Mouse (Mus musculus): ENCODE measurements around the gene Vmn2r120.
"Not testable (repeated sequence)": the region's sequence is repeated elsewhere in the genome, so short reads cannot be mapped to it uniquely, and the experiment has no call there.

The Vmn2r120 gene

DNA sequence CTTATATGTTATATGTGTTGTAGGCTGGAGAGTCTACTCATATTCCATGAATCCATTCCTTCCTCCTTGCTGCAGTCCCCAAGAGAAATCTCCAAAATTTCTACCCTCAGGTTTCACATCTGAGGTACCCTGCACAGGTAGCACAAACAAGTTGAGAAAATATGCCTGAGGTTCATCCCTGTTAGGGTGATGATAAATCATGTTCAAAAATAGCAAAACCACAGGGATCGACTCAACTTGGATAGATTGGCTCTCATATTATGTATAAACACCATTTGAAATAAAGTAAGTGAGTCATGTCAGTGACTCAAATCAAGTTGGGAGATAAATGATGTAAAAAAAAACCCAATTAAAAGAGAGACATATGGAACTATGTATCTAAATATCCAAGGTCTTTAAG lies at the start of gene Vmn2r120:
Gene Vmn2r120, minus strand, starts transcription at position 101 of the 400 bp plus-strand sequence.
- no peak for DNase-seq

DNA sequence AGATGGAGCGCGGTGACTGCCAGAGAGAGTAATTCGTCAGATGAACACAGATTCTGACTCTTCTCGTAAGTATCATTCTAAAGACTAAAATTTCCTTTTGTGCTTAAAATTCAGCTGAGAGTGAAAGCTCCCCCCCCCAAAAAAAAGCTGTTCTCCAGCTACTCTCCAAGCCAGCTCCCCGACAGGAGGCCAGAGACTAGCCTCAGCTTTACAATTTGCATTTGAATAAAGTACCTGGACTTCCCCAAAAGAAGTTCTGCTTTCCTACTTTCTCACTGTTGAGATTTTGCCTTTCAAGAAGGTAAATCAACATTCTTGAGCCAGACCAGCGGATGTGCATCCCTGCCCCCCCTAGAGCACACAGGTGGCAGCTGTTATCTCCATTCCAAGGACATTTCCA lies 42.0 kb upstream of the Vmn2r120 start:
- not testable (repeated sequence) for DNase-seq

DNA sequence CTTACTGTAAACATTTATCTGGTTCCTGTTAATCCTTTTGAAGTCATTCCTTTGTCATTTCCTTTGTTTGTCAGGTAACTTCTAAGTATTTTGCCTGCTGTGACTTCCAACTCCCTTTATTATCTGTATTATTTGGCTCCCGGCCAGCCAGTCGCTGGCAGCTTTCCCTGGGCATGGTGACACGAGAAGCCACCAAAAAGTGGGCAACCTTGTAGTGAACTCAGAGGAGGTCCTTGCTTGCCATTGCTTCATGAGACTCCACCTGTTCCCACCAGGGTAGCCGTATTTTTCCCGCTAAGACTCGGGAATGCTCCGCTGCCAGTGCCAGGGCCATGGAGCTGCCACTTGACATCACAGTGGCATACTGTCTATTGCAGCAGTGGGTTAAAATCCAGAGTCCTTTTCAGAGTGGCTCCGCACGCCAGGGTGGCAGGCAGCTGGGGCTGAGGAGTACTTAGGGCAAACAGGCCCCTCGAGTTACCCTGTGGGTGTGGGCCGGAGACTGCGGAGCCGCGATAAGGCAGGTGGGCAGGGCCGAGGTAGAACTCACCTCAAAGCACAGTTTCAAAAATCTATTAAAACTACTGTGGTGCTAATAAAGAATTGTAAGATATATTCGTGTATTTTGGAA lies 28.9 kb upstream of the Vmn2r120 start:
- no peak for DNase-seq

Measured in kidney, postnatal 14 days (tissue).